Mouse (Mus musculus): ENCODE data around the gene Zbtb34. TPM values are rescaled to one million over a fixed set of nuclear protein-coding genes. Genes with fewer than 3 reads are reported as not detected.

Zbtb34 gene
- polyA plus RNA-seq, 1 experiment from 2014 or later = 7.1 TPM

GRCm38 (mm10) chr2:33442701-33443100, 11.6 kb upstream of the Zbtb34 start:
- Histone ChIP-seq H3K36me3 (no peaks in the 10 kb centered on the region), H3K4me2 (no peak overlapping the region), H3K4me3 (no peak overlapping the region), H3K27ac (no peak overlapping the region), H3K9me3 (no peaks in the 10 kb centered on the region), H3K27me3 (peaks cover 7% of the 10 kb centered on the region; the same call in 1 of the 2 replicates), H3K4me1 (peaks cover 18% of the 10 kb centered on the region), H3K9ac (no peak overlapping the region)
- WGBS = 79% methylated on average over 4 of the region's 4 CpGs
- ATAC-seq (ENCODE audit: insufficient number of reproducible peaks, low FRiP score, low TSS enrichment, low read depth) = no peak

GRCm38 (mm10) chr2:33440893-33441292, 9.8 kb upstream of the Zbtb34 start:
- Histone ChIP-seq H3K27me3 (peaks cover 7% of the 10 kb centered on the region; the same call in 1 of the 2 replicates), H3K9ac (no peak overlapping the region), H3K4me1 (peaks cover 24% of the 10 kb centered on the region), H3K9me3 (no peaks in the 10 kb centered on the region), H3K4me3 (no peak overlapping the region), H3K4me2 (no peak overlapping the region), H3K36me3 (no peaks in the 10 kb centered on the region), H3K27ac (no peak overlapping the region)
- whole genome bisulfite sequencing = 32% methylated on average over 4 of the region's 4 CpGs
- ATAC-seq (ENCODE audit: insufficient number of reproducible peaks, low FRiP score, low TSS enrichment, low read depth) = no peak

GRCm38 (mm10) chr2:33439980-33440670, 9.0 kb upstream of the Zbtb34 start:
- H3K4me2 ChIP-seq = no peak overlapping the region
- H3K4me1 ChIP-seq = peaks cover 31% of the 10 kb centered on the region
- peak overlapping the region; percentile 11; the same call in 1 of the 2 replicates for H3K27ac ChIP-seq
- 24% methylated on average over 9 of the region's 9 CpGs for WGBS
- no peak for ATAC-seq (ENCODE audit: insufficient number of reproducible peaks, low FRiP score, low TSS enrichment, low read depth)
- no peak overlapping the region for H3K4me3 ChIP-seq
- peaks cover 7% of the 10 kb centered on the region; the same call in 1 of the 2 replicates for H3K27me3 ChIP-seq
- no peaks in the 10 kb centered on the region for H3K9me3 ChIP-seq
- no peaks in the 10 kb centered on the region for H3K36me3 ChIP-seq
- H3K9ac ChIP-seq = no peak overlapping the region

- peak overlapping the region; percentile 11; the same call in 1 of the 2 replicates for H3K27ac ChIP-seq
- H3K4me2 ChIP-seq = no peak overlapping the region
- no peaks in the 10 kb centered on the region for H3K36me3 ChIP-seq
- peaks cover 7% of the 10 kb centered on the region; the same call in 1 of the 2 replicates for H3K27me3 ChIP-seq
- H3K9ac ChIP-seq = no peak overlapping the region
- H3K4me3 ChIP-seq = no peak overlapping the region
- 30% methylated on average over 8 of the region's 8 CpGs for WGBS
- peaks cover 27% of the 10 kb centered on the region for H3K4me1 ChIP-seq
- ATAC-seq (ENCODE audit: insufficient number of reproducible peaks, low FRiP score, low TSS enrichment, low read depth) = no peak
- no peaks in the 10 kb centered on the region for H3K9me3 ChIP-seq
These were observed 8.4 kb upstream of the Zbtb34 start for GRCm38 (mm10) chr2:33439471-33439881.

GRCm38 (mm10) chr2:33438377-33438776, 7.3 kb upstream of the Zbtb34 start:
- H3K4me1 ChIP-seq = peaks cover 24% of the 10 kb centered on the region

GRCm38 (mm10) chr2:33437184-33437583, 6.1 kb upstream of the Zbtb34 start:
- H3K9me3 ChIP-seq = no peaks in the 10 kb centered on the region
- peaks cover 24% of the 10 kb centered on the region for H3K4me1 ChIP-seq
- ATAC-seq (ENCODE audit: insufficient number of reproducible peaks, low FRiP score, low TSS enrichment, low read depth) = no peak
- H3K27me3 ChIP-seq = peaks cover 7% of the 10 kb centered on the region; the same call in 1 of the 2 replicates
- H3K4me2 ChIP-seq = no peak overlapping the region
- no peak overlapping the region for H3K27ac ChIP-seq
- H3K4me3 ChIP-seq = no peak overlapping the region
- WGBS = 48% methylated on average over 11 of the region's 11 CpGs
- H3K36me3 ChIP-seq = no peaks in the 10 kb centered on the region
- H3K9ac ChIP-seq = no peak overlapping the region

More at GRCm38 (mm10) chr2:33438377-33438776, 7.3 kb upstream of the Zbtb34 start:
- Histone ChIP-seq H3K27ac (no peak overlapping the region), H3K9me3 (no peaks in the 10 kb centered on the region), H3K4me3 (no peak overlapping the region), H3K27me3 (peaks cover 7% of the 10 kb centered on the region; the same call in 1 of the 2 replicates), H3K36me3 (no peaks in the 10 kb centered on the region), H3K4me2 (no peak overlapping the region), H3K9ac (no peak overlapping the region)
- no peak for ATAC-seq (ENCODE audit: insufficient number of reproducible peaks, low FRiP score, low TSS enrichment, low read depth)
- 34% methylated on average over 2 of the region's 2 CpGs for WGBS

GRCm38 (mm10) chr2:33436035-33436580, 5.0 kb upstream of the Zbtb34 start:
- WGBS = 2% methylated on average over 16 of the region's 16 CpGs
- H3K27me3 ChIP-seq = peaks cover 7% of the 10 kb centered on the region; the same call in 1 of the 2 replicates
- no peaks in the 10 kb centered on the region for H3K36me3 ChIP-seq
- peak overlapping the region; percentile 37 for H3K4me2 ChIP-seq
- H3K27ac ChIP-seq = no peak overlapping the region
- H3K9ac ChIP-seq = no peak overlapping the region
- H3K4me3 ChIP-seq = peak overlapping the region; percentile 11; the same call in 1 of the 2 replicates
- ATAC-seq (ENCODE audit: insufficient number of reproducible peaks, low FRiP score, low TSS enrichment, low read depth) = no peak
- H3K9me3 ChIP-seq = no peaks in the 10 kb centered on the region
- peaks cover 24% of the 10 kb centered on the region for H3K4me1 ChIP-seq

GRCm38 (mm10) chr2:33435036-33435650, 4.0 kb upstream of the Zbtb34 start:
- H3K4me2 ChIP-seq = no peak overlapping the region
- H3K4me3 ChIP-seq = no peak overlapping the region
- no peaks in the 10 kb centered on the region for H3K9me3 ChIP-seq
- H3K27ac ChIP-seq = no peak overlapping the region
- no peaks in the 10 kb centered on the region for H3K36me3 ChIP-seq
- H3K9ac ChIP-seq = no peak overlapping the region
- H3K27me3 ChIP-seq = peaks cover 7% of the 10 kb centered on the region; the same call in 1 of the 2 replicates
- ATAC-seq (ENCODE audit: insufficient number of reproducible peaks, low FRiP score, low TSS enrichment, low read depth) = no peak
- WGBS = 39% methylated on average over 8 of the region's 8 CpGs
- H3K4me1 ChIP-seq = peaks cover 24% of the 10 kb centered on the region

GRCm38 (mm10) chr2:33432877-33433276, 1.8 kb upstream of the Zbtb34 start:
- H3K27ac ChIP-seq = no peak overlapping the region
- no peak for ATAC-seq (ENCODE audit: insufficient number of reproducible peaks, low FRiP score, low TSS enrichment, low read depth)
- H3K4me3 ChIP-seq = no peak overlapping the region
- H3K9ac ChIP-seq = no peak overlapping the region
- WGBS = 53% methylated on average over 5 of the region's 5 CpGs
- no peaks in the 10 kb centered on the region for H3K36me3 ChIP-seq
- no peaks in the 10 kb centered on the region for H3K9me3 ChIP-seq
- no peaks in the 10 kb centered on the region for H3K27me3 ChIP-seq
- peaks cover 31% of the 10 kb centered on the region for H3K4me1 ChIP-seq
- H3K4me2 ChIP-seq = no peak overlapping the region

GRCm38 (mm10) chr2:33430081-33430770, 898 bp downstream of the Zbtb34 start:
- no peaks in the 10 kb centered on the region for H3K27me3 ChIP-seq
- no peaks in the 10 kb centered on the region for H3K9me3 ChIP-seq
- peak overlapping the region; percentile 81 for H3K4me2 ChIP-seq
- peak overlapping the region; percentile 79 for H3K27ac ChIP-seq
- peaks cover 15% of the 10 kb centered on the region for H3K36me3 ChIP-seq
- WGBS = 2% methylated on average over 13 of the region's 13 CpGs
- no peak for ATAC-seq (ENCODE audit: insufficient number of reproducible peaks, low FRiP score, low TSS enrichment, low read depth)
- H3K9ac ChIP-seq = peak overlapping the region; percentile 88
- H3K4me3 ChIP-seq = peak overlapping the region; percentile 95
- H3K4me1 ChIP-seq = peaks cover 18% of the 10 kb centered on the region

GRCm38 (mm10) chr2:33429339-33429738, 1.8 kb downstream of the Zbtb34 start:
- H3K4me1 ChIP-seq = peaks cover 15% of the 10 kb centered on the region
- H3K9me3 ChIP-seq = no peaks in the 10 kb centered on the region
- H3K36me3 ChIP-seq = peaks cover 15% of the 10 kb centered on the region
- H3K4me2 ChIP-seq = peak overlapping the region; percentile 81
- 41% methylated on average over 6 of the region's 6 CpGs for WGBS
- no peaks in the 10 kb centered on the region for H3K27me3 ChIP-seq
- H3K27ac ChIP-seq = peak overlapping the region; percentile 1; the same call in 1 of the 2 replicates
- H3K4me3 ChIP-seq = peak overlapping the region; percentile 95
- no peak overlapping the region for H3K9ac ChIP-seq
- ATAC-seq (ENCODE audit: insufficient number of reproducible peaks, low FRiP score, low TSS enrichment, low read depth) = no peak
